Mouse (Mus musculus) embryonic facial prominence, embryonic 13.5 days (tissue): Measurements from ENCODE around the gene S100a7a. TPM values are rescaled to one million over a fixed set of nuclear protein-coding genes. Genes with fewer than 3 reads are reported as not detected.

Experiments
- ATAC-seq: fragments of 200-750 bp; cut with Nextera tagmentation; 2 replicates; pipeline ENCODE4 v1.8.0; 2017; ENCODE audit warnings: low read depth; ENCODE audit not compliant: insufficient number of reproducible peaks, insufficient read depth, low FRiP score, low TSS enrichment
- H3K27ac ChIP-seq: fragments of 300-500 bp; sonication (generic); 2 replicates; pipeline ENCODE4 v1.5.1; 2015; ENCODE audit warnings: moderate library complexity, mild to moderate bottlenecking, inconsistent platforms
- H3K27me3 ChIP-seq: fragments of 300-500 bp; sonication (generic); 2 replicates; pipeline ENCODE4 v1.6.1; 2015; ENCODE audit warnings: mild to moderate bottlenecking, inconsistent platforms
- H3K36me3 ChIP-seq: fragments of 300-500 bp; sonication (generic); 2 replicates; pipeline ENCODE4 v1.6.1; 2015; ENCODE audit warnings: mild to moderate bottlenecking, inconsistent platforms
- H3K4me1 ChIP-seq: fragments of 300-500 bp; sonication (generic); 2 replicates; pipeline ENCODE4 v1.6.1; 2015; ENCODE audit warnings: inconsistent platforms
- H3K4me2 ChIP-seq: fragments of 300-500 bp; sonication (generic); 2 replicates; pipeline ENCODE4 v1.6.1; 2015; ENCODE audit warnings: moderate library complexity, mild to moderate bottlenecking, inconsistent platforms
- H3K4me3 ChIP-seq: fragments of 300-500 bp; sonication (generic); 2 replicates; pipeline ENCODE4 v1.5.1; 2015; ENCODE audit warnings: mild to moderate bottlenecking, inconsistent platforms
- H3K9ac ChIP-seq: fragments of 300-500 bp; sonication (generic); 2 replicates; pipeline ENCODE4 v1.6.1; 2015; ENCODE audit warnings: mild to moderate bottlenecking, inconsistent platforms
- H3K9me3 ChIP-seq: fragments of 300-500 bp; sonication (generic); 2 replicates; pipeline ENCODE4 v1.6.1; 2016; ENCODE audit warnings: inconsistent platforms
- WGBS: fragments of 180-500 bp; shearing (Covaris S2); methylation state at CpG from one replicate; pipeline ENCODE4 v1.1.7; 2015; ENCODE audit warnings: mixed read lengths; 5-methylcytosine and 5-hydroxymethylcytosine counted together
- polyA plus RNA-seq: library from polyadenylated mRNA; unstranded; fragments of >200 nt; fragmentation: Nextera tagmentation; extraction: Ambion mirVana; gene quantifications from 2 replicates; pipeline ENCODE4 v1.2.1, GENCODE M21; 2015

S100a7a gene
- polyA plus RNA-seq, 1 experiment from 2014 or later: not detected

DNA sequence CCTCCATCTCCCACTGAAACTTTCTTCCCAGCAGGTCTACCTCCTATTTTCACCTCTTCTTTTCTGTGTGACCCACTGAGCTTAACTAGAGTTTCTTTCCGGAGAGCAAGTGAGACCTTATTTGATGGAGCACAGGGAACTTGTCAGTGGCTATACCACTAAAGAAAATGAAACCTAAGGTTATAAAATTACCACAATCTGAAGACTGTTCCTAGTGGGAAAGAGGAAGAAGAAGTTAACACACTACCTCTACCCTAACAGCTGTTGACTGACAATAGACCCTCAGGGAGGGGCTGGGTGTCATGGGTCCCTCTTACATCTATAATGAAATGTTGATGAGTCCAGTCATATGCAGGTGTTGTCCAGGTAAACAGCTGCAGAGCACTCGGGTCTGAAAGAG is 21.8 kb upstream of the S100a7a start:
- 0 out of 2 replicates have a peak, but pooled peaks cover 3% of the 10 kb centered on the region for H3K27me3 ChIP-seq
- H3K9me3 ChIP-seq: no peaks in the 10 kb centered on the region
- no peaks in the 10 kb centered on the region for H3K4me1 ChIP-seq
- no peak overlapping the region for H3K9ac ChIP-seq
- H3K36me3 ChIP-seq: no peaks in the 10 kb centered on the region
- ATAC-seq: no peak
- no peak overlapping the region for H3K4me3 ChIP-seq
- H3K4me2 ChIP-seq: no peak overlapping the region
- WGBS: 77% methylated on average over 2 of the region's 2 CpGs
- H3K27ac ChIP-seq: no peak overlapping the region

GRCm38 (mm10) chr3:90638511-90639275 is 15.1 kb upstream of the S100a7a start:
- no peak for ATAC-seq
- H3K4me3 ChIP-seq: no peak overlapping the region

DNA sequence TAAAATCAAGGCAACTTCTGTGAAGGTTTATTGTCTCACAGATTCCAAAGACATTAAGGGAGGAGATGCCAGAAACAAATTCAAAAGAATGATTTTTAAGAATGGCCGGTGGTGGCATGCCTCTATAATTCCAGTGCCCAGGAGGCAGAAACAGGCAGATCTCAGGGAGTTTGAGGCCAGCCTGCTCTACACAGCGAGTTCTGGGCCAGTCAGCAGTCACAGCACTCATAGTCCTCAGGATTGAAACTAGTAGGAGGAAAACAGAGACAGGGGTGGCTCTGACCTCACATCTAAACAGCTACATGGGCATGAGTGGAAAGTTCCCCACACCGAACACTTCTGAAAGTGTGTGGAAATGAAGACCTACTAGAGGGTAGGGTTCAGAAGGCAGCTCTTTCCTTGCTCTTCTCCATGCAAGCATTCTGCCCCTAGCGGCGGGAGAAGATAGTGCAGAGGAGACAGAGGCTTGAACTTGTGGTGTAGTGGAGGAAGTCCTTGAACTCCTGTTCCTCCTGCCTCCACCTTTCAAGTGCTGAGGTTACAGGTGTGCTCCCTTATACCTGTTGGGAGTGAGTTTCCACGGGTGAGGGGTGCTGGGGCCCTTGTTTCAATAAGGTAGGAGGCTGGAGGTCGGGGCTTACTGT is 14.2 kb upstream of the S100a7a start:
- 48% methylated on average over 7 of the region's 7 CpGs for WGBS

More at GRCm38 (mm10) chr3:90638511-90639275, 15.1 kb upstream of the S100a7a start:
- 53% methylated on average over 1 of the region's 1 CpGs for WGBS
- no peak overlapping the region for H3K27ac ChIP-seq
- H3K9ac ChIP-seq: no peak overlapping the region
- no peaks in the 10 kb centered on the region for H3K9me3 ChIP-seq
- H3K4me1 ChIP-seq: no peaks in the 10 kb centered on the region
- H3K27me3 ChIP-seq: 0 out of 2 replicates have a peak, but pooled peaks cover under 1% of the 10 kb centered on the region
- H3K36me3 ChIP-seq: no peaks in the 10 kb centered on the region
- no peak overlapping the region for H3K4me2 ChIP-seq

DNA sequence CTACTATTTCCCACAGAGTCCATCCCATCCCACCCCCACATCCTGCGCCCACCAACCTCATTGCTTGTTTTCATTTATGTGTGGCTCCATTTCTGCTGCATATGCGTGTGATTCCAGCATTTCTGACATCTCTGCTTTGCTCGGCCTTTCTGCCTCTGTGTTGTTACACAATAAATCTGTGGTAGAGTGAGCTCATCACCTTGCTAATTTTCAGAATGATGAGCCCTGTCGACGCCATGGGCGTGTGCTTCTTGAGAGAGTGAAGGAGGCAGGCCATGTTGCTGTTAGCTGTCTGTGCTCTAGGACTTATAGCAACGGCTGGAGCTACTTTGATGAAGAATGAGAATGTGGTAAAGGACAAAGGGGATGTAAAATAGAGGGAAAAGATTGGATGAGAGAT is 12.8 kb upstream of the S100a7a start:
- no peak overlapping the region for H3K4me3 ChIP-seq
- no peak overlapping the region for H3K27ac ChIP-seq
- no peaks in the 10 kb centered on the region for H3K36me3 ChIP-seq
- no peaks in the 10 kb centered on the region for H3K27me3 ChIP-seq
- no peak overlapping the region for H3K9ac ChIP-seq
- ATAC-seq: no peak
- H3K4me2 ChIP-seq: no peak overlapping the region
- no peaks in the 10 kb centered on the region for H3K4me1 ChIP-seq
- no peaks in the 10 kb centered on the region for H3K9me3 ChIP-seq
- WGBS: 85% methylated on average over 7 of the region's 7 CpGs

More for the DNA sequence above, 14.2 kb upstream of the S100a7a start:
- no peak for ATAC-seq
- H3K4me3 ChIP-seq: no peak overlapping the region
- H3K9me3 ChIP-seq: no peaks in the 10 kb centered on the region
- no peaks in the 10 kb centered on the region for H3K36me3 ChIP-seq
- no peak overlapping the region for H3K4me2 ChIP-seq
- H3K4me1 ChIP-seq: no peaks in the 10 kb centered on the region
- no peak overlapping the region for H3K9ac ChIP-seq
- no peaks in the 10 kb centered on the region for H3K27me3 ChIP-seq
- no peak overlapping the region for H3K27ac ChIP-seq

GRCm38 (mm10) chr3:90644220-90644619 is 9.6 kb upstream of the S100a7a start:
- H3K27me3 ChIP-seq: no peaks in the 10 kb centered on the region
- 48% methylated on average over 3 of the region's 3 CpGs for WGBS
- no peak overlapping the region for H3K9ac ChIP-seq
- ATAC-seq: no peak
- H3K36me3 ChIP-seq: no peaks in the 10 kb centered on the region
- H3K4me3 ChIP-seq: no peak overlapping the region
- no peak overlapping the region for H3K27ac ChIP-seq
- no peaks in the 10 kb centered on the region for H3K9me3 ChIP-seq
- no peaks in the 10 kb centered on the region for H3K4me1 ChIP-seq
- H3K4me2 ChIP-seq: no peak overlapping the region

DNA sequence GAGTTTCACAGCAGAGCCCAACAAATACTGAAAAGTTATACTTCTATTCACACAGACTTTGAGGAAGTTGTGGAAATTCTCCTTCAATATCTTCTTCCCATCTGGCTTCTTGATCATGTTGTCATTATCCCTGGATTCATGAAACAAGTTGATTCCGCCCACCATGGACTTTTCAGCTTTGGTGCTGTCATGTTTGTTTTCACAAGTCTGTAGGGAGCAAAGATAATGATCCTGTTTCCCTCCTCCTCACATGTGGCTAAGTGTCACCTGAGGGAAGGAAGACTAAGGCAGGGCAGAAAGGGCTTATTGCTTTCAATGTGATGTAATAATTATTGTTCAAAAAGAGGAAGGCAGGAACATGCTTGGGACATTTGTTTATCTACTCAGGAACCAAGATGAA is 6.5 kb upstream of the S100a7a start:
- H3K4me3 ChIP-seq: no peak overlapping the region
- H3K9me3 ChIP-seq: no peaks in the 10 kb centered on the region
- H3K27me3 ChIP-seq: no peaks in the 10 kb centered on the region
- no peak overlapping the region for H3K4me2 ChIP-seq
- no peak overlapping the region for H3K9ac ChIP-seq
- 77% methylated on average over 1 of the region's 1 CpGs for WGBS
- no peak for ATAC-seq
- no peak overlapping the region for H3K27ac ChIP-seq
- no peaks in the 10 kb centered on the region for H3K4me1 ChIP-seq
- H3K36me3 ChIP-seq: no peaks in the 10 kb centered on the region

DNA sequence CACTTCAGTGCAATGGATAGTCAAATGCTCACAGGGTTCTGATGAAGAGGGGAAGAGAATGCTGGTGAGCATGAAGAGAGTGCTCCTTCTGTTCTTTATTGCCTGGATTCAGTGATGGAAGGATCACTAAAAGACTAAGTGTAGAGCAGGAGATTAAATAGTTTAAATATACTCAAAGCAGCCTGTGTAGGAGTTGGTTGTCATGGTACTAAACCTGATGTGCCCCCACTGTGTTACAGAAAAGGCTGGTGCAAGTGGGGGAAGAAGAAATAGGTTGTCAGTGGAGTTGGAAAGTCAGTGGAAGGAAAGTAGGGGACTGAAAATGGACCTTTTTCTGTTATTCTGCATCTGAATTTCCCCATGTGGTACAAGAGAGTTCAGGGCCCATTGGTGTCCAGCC is 4.8 kb upstream of the S100a7a start:
- no peak for ATAC-seq
- Histone ChIP-seq H3K4me3 (no peak overlapping the region), H3K9ac (no peak overlapping the region), H3K36me3 (no peaks in the 10 kb centered on the region), H3K4me1 (no peaks in the 10 kb centered on the region), H3K4me2 (no peak overlapping the region), H3K27me3 (no peaks in the 10 kb centered on the region; the same call in 1 of the 2 replicates), H3K27ac (no peak overlapping the region), H3K9me3 (no peaks in the 10 kb centered on the region)

DNA sequence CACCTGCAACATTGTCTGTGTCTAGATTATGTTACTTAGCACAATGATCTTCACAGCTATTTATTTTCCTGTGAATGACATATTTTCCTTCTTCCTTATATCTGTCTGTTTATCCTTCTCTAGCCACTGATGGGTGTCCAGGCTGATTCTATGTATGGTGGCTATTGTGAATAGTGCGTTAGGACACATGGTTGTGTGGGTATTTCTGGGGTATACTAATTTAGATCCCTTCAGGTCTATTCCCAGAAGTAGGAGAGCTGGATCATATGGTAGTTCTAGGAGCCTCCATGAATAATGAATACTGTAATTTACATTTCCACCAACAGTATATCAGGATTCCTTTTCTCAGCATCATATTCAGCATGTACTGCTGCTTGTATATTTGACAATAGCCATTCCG is 4.0 kb upstream of the S100a7a start:
- Histone ChIP-seq H3K9me3 (no peaks in the 10 kb centered on the region), H3K36me3 (no peaks in the 10 kb centered on the region), H3K4me2 (no peak overlapping the region), H3K27ac (no peak overlapping the region), H3K27me3 (no peaks in the 10 kb centered on the region; the same call in 1 of the 2 replicates), H3K4me1 (no peaks in the 10 kb centered on the region), H3K9ac (no peak overlapping the region), H3K4me3 (no peak overlapping the region)
- 92% methylated on average over 2 of the region's 2 CpGs for WGBS
- ATAC-seq: no peak

GRCm38 (mm10) chr3:90652878-90653508 is 824 bp upstream of the S100a7a start:
- Histone ChIP-seq H3K9ac (no peak overlapping the region), H3K9me3 (no peaks in the 10 kb centered on the region), H3K4me3 (no peak overlapping the region), H3K36me3 (no peaks in the 10 kb centered on the region), H3K4me1 (no peaks in the 10 kb centered on the region), H3K4me2 (no peak overlapping the region), H3K27ac (no peak overlapping the region), H3K27me3 (peaks cover 3% of the 10 kb centered on the region)
- 36% methylated on average over 5 of the region's 5 CpGs for WGBS
- 0 out of 2 replicates have a peak, but pooled peaks have one; percentile 43 for ATAC-seq

GRCm38 (mm10) chr3:90657405-90657804 is 3.6 kb downstream of the S100a7a start:
- H3K4me2 ChIP-seq: no peak overlapping the region
- H3K27ac ChIP-seq: no peak overlapping the region
- H3K4me1 ChIP-seq: no peaks in the 10 kb centered on the region
- H3K4me3 ChIP-seq: no peak overlapping the region
- ATAC-seq: no peak
- no peaks in the 10 kb centered on the region for H3K9me3 ChIP-seq
- no peaks in the 10 kb centered on the region for H3K36me3 ChIP-seq
- peaks cover 3% of the 10 kb centered on the region for H3K27me3 ChIP-seq
- H3K9ac ChIP-seq: no peak overlapping the region
- 69% methylated on average over 4 of the region's 4 CpGs for WGBS

GRCm38 (mm10) chr3:90659364-90660044 is 5.7 kb downstream of the S100a7a start:
- H3K4me3 ChIP-seq: no peak overlapping the region
- no peaks in the 10 kb centered on the region for H3K9me3 ChIP-seq
- peaks cover 3% of the 10 kb centered on the region for H3K27me3 ChIP-seq
- no peak overlapping the region for H3K4me2 ChIP-seq
- H3K27ac ChIP-seq: no peak overlapping the region
- ATAC-seq: no peak
- no peaks in the 10 kb centered on the region for H3K4me1 ChIP-seq
- H3K36me3 ChIP-seq: no peaks in the 10 kb centered on the region
- H3K9ac ChIP-seq: no peak overlapping the region
